Mouse (Mus musculus) spleen, adult 2 months (tissue): Measurements from ENCODE around the gene Ulk4.

Experiments used
- CTCF ChIP-seq: fragments of 200-500 bp; IDR thresholded peaks from 2 replicates; pipeline ENCODE4 v1.5.1; 2011; ENCODE audit warnings: mild to moderate bottlenecking, inconsistent platforms; ENCODE audit not compliant: insufficient read depth, insufficient read length, insufficient replicate concordance; ENCODE audit errors: extremely low read depth
- POLR2A ChIP-seq: fragments of 200-500 bp; IDR thresholded peaks from 2 replicates; pipeline ENCODE4 v1.6.1; 2011; ENCODE audit warnings: low read depth, low read length, inconsistent platforms

GRCm38 (mm10) chr9:121064606-121065355 is 212.2 kb downstream of the Ulk4 start:
- TF ChIP-seq CTCF (no peak), POLR2A (no peak)
